Mouse (Mus musculus) limb, embryonic 15.5 days (tissue): ENCODE measurements around the gene Grhpr. TPM values are rescaled to one million over a fixed set of nuclear protein-coding genes. Genes with fewer than 3 reads are reported as not detected.
A peak's percentile ranks its signal among the peaks of the same experiment; 100 is the strongest.
"Not testable (repeated sequence)": the region's sequence is repeated elsewhere in the genome, so short reads cannot be mapped to it uniquely, and the experiment has no call there.

Experiments
- ATAC-seq: fragments of 200-750 bp; cut with Nextera tagmentation; 2 replicates; pipeline ENCODE4 v1.8.0; 2017; ENCODE audit warnings: low read depth, moderate TSS enrichment; ENCODE audit not compliant: insufficient number of reproducible peaks, low FRiP score, low TSS enrichment
- H3K27ac ChIP-seq: fragments of 300-500 bp; sonication (generic); 2 replicates; pipeline ENCODE4 v1.5.1; 2015; ENCODE audit warnings: moderate library complexity, mild to moderate bottlenecking, inconsistent platforms
- H3K27me3 ChIP-seq: fragments of 300-500 bp; sonication (generic); 2 replicates; pipeline ENCODE4 v1.6.1; 2015; ENCODE audit warnings: inconsistent platforms
- H3K36me3 ChIP-seq: fragments of 300-500 bp; sonication (generic); 2 replicates; pipeline ENCODE4 v1.6.1; 2015; ENCODE audit warnings: inconsistent platforms
- H3K4me1 ChIP-seq: fragments of 300-500 bp; sonication (generic); 2 replicates; pipeline ENCODE4 v1.6.1; 2015; ENCODE audit warnings: inconsistent platforms
- H3K4me2 ChIP-seq: fragments of 300-500 bp; sonication (generic); 2 replicates; pipeline ENCODE4 v1.6.1; 2015; ENCODE audit warnings: mild to moderate bottlenecking, inconsistent platforms
- H3K4me3 ChIP-seq: fragments of 300-500 bp; sonication (generic); 2 replicates; pipeline ENCODE4 v1.5.1; 2015; ENCODE audit warnings: mild to moderate bottlenecking, inconsistent platforms
- H3K9ac ChIP-seq: fragments of 300-500 bp; sonication (generic); 2 replicates; pipeline ENCODE4 v1.6.1; 2015; ENCODE audit warnings: inconsistent platforms
- H3K9me3 ChIP-seq: fragments of 300-500 bp; sonication (generic); 2 replicates; pipeline ENCODE4 v1.6.1; 2016; ENCODE audit warnings: inconsistent platforms
- WGBS: fragments of 180-500 bp; shearing (Covaris S2); methylation state at CpG from one replicate; pipeline ENCODE4 v1.1.7; 2015; 5-methylcytosine and 5-hydroxymethylcytosine counted together
- polyA plus RNA-seq: library from polyadenylated mRNA; unstranded; fragments of >200 nt; fragmentation: Nextera tagmentation; extraction: Ambion mirVana; gene quantifications from 2 replicates; pipeline ENCODE4 v1.2.1, GENCODE M21; 2015

Gene Grhpr
- polyA plus RNA-seq, 1 experiment from 2014 or later = 62.2 TPM

DNA sequence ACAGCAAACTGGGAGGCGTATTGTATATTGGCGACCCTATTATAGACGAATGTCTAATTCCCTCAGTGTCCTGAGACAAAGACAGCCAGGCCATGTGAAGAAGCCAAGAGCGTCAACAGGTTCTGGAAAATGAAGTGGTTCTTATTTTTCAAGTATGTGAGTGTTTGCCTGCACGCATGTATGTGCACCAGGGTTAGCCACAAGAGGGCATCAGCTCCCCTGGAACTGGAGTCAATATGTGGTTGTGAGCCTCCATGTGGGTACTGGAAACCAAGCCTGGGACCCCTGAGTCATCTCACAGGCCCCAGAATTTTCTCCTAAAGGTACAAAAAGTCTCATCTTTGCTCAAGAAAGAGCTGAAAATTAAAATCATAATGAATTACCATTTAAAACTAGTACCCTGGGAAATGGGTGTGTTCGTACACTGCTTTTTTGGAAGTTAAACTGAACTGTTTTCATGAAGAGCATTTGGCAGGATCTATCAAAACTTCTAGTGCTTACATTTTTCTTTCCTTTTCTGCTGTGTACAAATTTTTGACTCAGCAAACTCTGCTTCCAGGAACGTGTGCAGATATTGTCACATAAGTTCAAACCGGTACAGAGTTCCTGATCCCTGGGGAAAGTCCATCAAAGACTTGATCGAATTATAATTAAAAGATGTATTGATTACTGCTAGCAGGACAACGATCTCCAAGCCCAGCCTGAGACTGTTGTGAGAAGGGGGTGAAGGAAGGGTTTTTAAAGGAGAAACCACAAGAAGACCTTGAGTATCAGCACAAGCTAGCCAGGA, 4.1 kb upstream of the Grhpr start:
- H3K27ac ChIP-seq = no peak overlapping the region
- no peaks in the 10 kb centered on the region for H3K36me3 ChIP-seq
- no peak overlapping the region for H3K4me3 ChIP-seq
- no peak overlapping the region for H3K4me2 ChIP-seq
- H3K4me1 ChIP-seq = peaks cover 22% of the 10 kb centered on the region
- H3K9ac ChIP-seq = no peak overlapping the region
- no peak for ATAC-seq
- H3K27me3 ChIP-seq = no peaks in the 10 kb centered on the region
- H3K9me3 ChIP-seq = no peaks in the 10 kb centered on the region
- WGBS = 87% methylated on average over 10 of the region's 10 CpGs

- no peaks in the 10 kb centered on the region for H3K9me3 ChIP-seq
- ATAC-seq = no peak
- no peak overlapping the region for H3K4me3 ChIP-seq
- no peak overlapping the region for H3K27ac ChIP-seq
- H3K36me3 ChIP-seq = no peaks in the 10 kb centered on the region
- H3K4me1 ChIP-seq = peaks cover 32% of the 10 kb centered on the region
- H3K4me2 ChIP-seq = no peak overlapping the region
- H3K27me3 ChIP-seq = no peaks in the 10 kb centered on the region
- 71% methylated on average over 5 of the region's 5 CpGs for WGBS
- no peak overlapping the region for H3K9ac ChIP-seq
These were observed 3.0 kb upstream of the Grhpr start for GRCm38 (mm10) chr4:44978175-44978574.

DNA sequence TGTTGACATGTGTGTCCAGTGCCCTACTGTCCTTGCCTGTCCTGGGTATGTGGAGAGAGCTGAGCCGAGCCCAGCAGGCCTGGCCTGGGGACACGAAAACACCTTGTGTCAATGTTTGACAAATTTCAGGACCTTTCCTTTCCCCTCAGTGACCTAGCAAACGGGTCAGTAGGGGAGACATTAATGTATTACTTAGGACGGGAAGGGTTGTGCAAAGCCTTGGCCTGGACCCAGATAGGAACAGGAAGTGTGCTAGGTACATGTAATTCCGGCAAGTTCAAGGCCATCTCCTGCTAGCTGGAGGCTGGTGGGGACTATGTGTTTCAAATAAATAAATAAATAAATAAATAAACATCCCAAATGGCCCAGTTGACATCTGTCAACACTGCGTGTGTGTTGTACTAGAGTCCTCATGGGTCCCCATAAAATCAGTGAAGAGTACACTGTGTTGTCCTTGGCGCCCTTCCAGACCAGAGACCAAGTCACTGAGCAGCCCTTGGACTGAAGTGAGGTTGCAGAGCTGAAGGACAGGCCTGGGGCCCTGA, 1.3 kb upstream of the Grhpr start:
- H3K9me3 ChIP-seq = no peaks in the 10 kb centered on the region
- H3K9ac ChIP-seq = no peak overlapping the region
- 63% methylated on average over 7 of the region's 7 CpGs for WGBS
- H3K27ac ChIP-seq = no peak overlapping the region
- no peak overlapping the region for H3K4me3 ChIP-seq
- H3K4me2 ChIP-seq = no peak overlapping the region
- ATAC-seq = no peak
- peaks cover 12% of the 10 kb centered on the region; the same call in 1 of the 2 replicates for H3K36me3 ChIP-seq
- H3K27me3 ChIP-seq = no peaks in the 10 kb centered on the region
- peaks cover 29% of the 10 kb centered on the region for H3K4me1 ChIP-seq

DNA sequence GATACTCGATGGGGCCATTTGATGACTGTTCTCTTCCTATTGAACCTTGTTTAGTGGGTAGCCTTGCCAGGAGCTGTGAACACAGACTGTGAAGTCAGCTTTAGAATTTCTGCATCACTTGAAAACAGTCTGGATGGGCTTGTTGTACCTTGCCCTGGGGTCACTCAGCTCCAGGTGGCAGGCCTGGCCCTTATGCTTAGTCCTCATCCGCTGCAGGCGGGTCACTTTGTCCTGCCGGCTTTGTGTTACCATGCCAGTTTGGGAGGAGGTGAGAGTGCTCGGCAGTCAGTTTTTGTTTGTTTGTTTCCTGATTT, 736 bp downstream of the Grhpr start:
- Histone ChIP-seq H3K36me3 (peaks cover 26% of the 10 kb centered on the region; the same call in 1 of the 2 replicates), H3K4me3 (peak overlapping the region; percentile 78), H3K27me3 (no peaks in the 10 kb centered on the region), H3K4me2 (peak overlapping the region; percentile 83), H3K27ac (peak overlapping the region; percentile 87), H3K9ac (peak overlapping the region; percentile 63; the same call in 1 of the 2 replicates), H3K4me1 (peaks cover 29% of the 10 kb centered on the region), H3K9me3 (no peaks in the 10 kb centered on the region)
- ATAC-seq = no peak
- 19% methylated on average over 5 of the region's 5 CpGs for WGBS

GRCm38 (mm10) chr4:44982440-44983130, 1.4 kb downstream of the Grhpr start:
- H3K36me3 ChIP-seq = peaks cover 33% of the 10 kb centered on the region; the same call in 1 of the 2 replicates
- H3K4me1 ChIP-seq = peaks cover 29% of the 10 kb centered on the region
- no peak for ATAC-seq
- no peaks in the 10 kb centered on the region for H3K27me3 ChIP-seq
- 71% methylated on average over 11 of the region's 11 CpGs for WGBS
- no peak overlapping the region for H3K27ac ChIP-seq
- H3K4me3 ChIP-seq = peak overlapping the region; percentile 78; the same call in 1 of the 2 replicates
- H3K9ac ChIP-seq = no peak overlapping the region
- H3K4me2 ChIP-seq = peak overlapping the region; percentile 83
- H3K9me3 ChIP-seq = no peaks in the 10 kb centered on the region

GRCm38 (mm10) chr4:44983131-44983740, 2.0 kb downstream of the Grhpr start:
- no peak overlapping the region for H3K27ac ChIP-seq
- H3K36me3 ChIP-seq = peaks cover 37% of the 10 kb centered on the region
- H3K9ac ChIP-seq = no peak overlapping the region
- H3K4me3 ChIP-seq = no peak overlapping the region
- no peaks in the 10 kb centered on the region for H3K27me3 ChIP-seq
- WGBS = 83% methylated on average over 10 of the region's 10 CpGs
- ATAC-seq = no peak
- no peaks in the 10 kb centered on the region for H3K9me3 ChIP-seq
- no peak overlapping the region for H3K4me2 ChIP-seq
- H3K4me1 ChIP-seq = peaks cover 29% of the 10 kb centered on the region

GRCm38 (mm10) chr4:44990560-44990959, 9.4 kb downstream of the Grhpr start:
- no peak overlapping the region for H3K9ac ChIP-seq

DNA sequence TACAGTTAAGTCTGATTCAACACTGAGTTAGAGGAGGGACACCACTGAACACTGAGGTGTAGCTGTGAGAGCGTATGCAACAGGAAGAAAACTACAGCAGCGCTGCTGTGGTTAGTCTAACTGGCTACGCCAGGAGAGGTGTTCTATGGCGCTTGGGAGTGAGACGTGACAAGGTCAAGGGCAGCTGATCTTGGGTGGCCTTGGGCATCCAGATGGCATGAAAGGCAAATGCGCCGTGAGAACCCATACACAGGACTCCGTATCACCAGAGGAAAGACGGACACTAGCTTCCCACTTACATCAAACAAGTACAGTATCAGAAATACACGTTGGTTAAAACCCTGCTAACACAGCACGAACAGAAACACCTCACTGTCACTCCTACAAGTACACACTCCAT, 11.1 kb downstream of the Grhpr start:
- 88% methylated on average over 11 of the region's 11 CpGs for WGBS
- H3K36me3 ChIP-seq = peaks cover 65% of the 10 kb centered on the region

More at GRCm38 (mm10) chr4:44990560-44990959, 9.4 kb downstream of the Grhpr start:
- Histone ChIP-seq H3K4me2 (no peak overlapping the region), H3K36me3 (peaks cover 77% of the 10 kb centered on the region), H3K27ac (no peak overlapping the region), H3K9me3 (no peaks in the 10 kb centered on the region), H3K27me3 (no peaks in the 10 kb centered on the region), H3K4me1 (no peaks in the 10 kb centered on the region), H3K4me3 (no peak overlapping the region)
- ATAC-seq = no peak
- WGBS = 82% methylated on average over 5 of the region's 5 CpGs

GRCm38 (mm10) chr4:44993179-44993578, 12.0 kb downstream of the Grhpr start:
- not testable (repeated sequence) for H3K9me3 ChIP-seq, H3K9ac ChIP-seq, H3K4me2 ChIP-seq, H3K27ac ChIP-seq, H3K4me1 ChIP-seq, H3K27me3 ChIP-seq, H3K4me3 ChIP-seq, ATAC-seq
- peaks cover 59% of the 10 kb centered on the region for H3K36me3 ChIP-seq
- 84% methylated on average over 14 of the region's 14 CpGs for WGBS

More for the DNA sequence above, 11.1 kb downstream of the Grhpr start:
- not testable (repeated sequence) for H3K27ac ChIP-seq, H3K4me1 ChIP-seq, H3K4me3 ChIP-seq, H3K9me3 ChIP-seq, H3K4me2 ChIP-seq, H3K9ac ChIP-seq, ATAC-seq, H3K27me3 ChIP-seq

DNA sequence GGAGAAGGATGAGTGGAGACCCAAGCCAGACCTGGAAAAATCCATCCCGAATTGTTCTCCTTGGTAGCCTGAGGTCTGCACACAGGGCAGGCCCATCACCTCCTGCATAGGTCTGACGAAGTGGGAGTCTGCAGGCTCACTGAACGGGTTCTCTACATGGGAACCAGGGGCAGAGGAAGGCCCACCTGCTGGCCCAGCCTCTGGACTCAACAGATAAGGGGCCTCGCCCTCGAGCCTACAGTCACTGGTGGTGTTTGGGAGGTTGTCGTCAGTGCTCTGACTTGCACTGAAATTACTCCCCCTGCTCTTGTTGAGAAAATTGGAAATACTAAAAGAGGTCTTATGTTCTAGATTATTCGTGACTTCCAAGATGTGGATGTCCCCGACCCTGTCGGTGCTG, 12.7 kb downstream of the Grhpr start:
- no peak overlapping the region for H3K4me3 ChIP-seq
- no peak overlapping the region for H3K4me2 ChIP-seq
- H3K9ac ChIP-seq = no peak overlapping the region
- WGBS = 90% methylated on average over 9 of the region's 9 CpGs
- no peaks in the 10 kb centered on the region for H3K27me3 ChIP-seq
- H3K27ac ChIP-seq = no peak overlapping the region
- no peaks in the 10 kb centered on the region for H3K9me3 ChIP-seq
- no peak for ATAC-seq
- H3K4me1 ChIP-seq = no peaks in the 10 kb centered on the region
- peaks cover 53% of the 10 kb centered on the region for H3K36me3 ChIP-seq

DNA sequence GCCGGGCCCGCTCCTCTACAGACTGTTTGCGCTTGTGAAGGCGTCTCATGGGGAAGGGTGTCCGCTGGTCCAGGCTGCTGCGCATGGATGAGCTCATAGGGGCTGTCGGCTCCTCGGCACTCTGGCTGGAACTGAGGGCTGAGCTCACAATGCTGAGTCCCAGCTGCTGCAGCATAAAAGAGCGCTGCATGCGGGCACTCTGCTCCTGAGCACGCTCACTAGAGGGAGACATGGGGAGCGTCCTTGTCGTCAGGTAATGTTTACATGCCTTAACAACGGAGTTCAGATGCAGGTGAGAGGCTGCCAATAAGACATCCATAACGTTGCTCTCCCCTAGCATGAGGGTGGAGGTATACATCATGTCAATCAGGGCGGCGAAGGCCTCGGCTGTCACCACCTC, 13.6 kb downstream of the Grhpr start:
- H3K27me3 ChIP-seq = no peaks in the 10 kb centered on the region
- H3K9me3 ChIP-seq = no peaks in the 10 kb centered on the region
- no peak overlapping the region for H3K9ac ChIP-seq
- no peak overlapping the region for H3K4me3 ChIP-seq
- no peak for ATAC-seq
- no peaks in the 10 kb centered on the region for H3K4me1 ChIP-seq
- H3K36me3 ChIP-seq = peaks cover 44% of the 10 kb centered on the region
- no peak overlapping the region for H3K4me2 ChIP-seq
- 87% methylated on average over 18 of the region's 18 CpGs for WGBS
- H3K27ac ChIP-seq = no peak overlapping the region

- Histone ChIP-seq H3K27me3 (no peaks in the 10 kb centered on the region), H3K36me3 (peaks cover 17% of the 10 kb centered on the region), H3K9me3 (no peaks in the 10 kb centered on the region), H3K27ac (no peak overlapping the region), H3K4me3 (no peak overlapping the region), H3K9ac (no peak overlapping the region), H3K4me1 (no peaks in the 10 kb centered on the region), H3K4me2 (no peak overlapping the region)
- ATAC-seq = no peak
- WGBS = 72% methylated on average over 3 of the region's 3 CpGs
These were observed 16.9 kb downstream of the Grhpr start for GRCm38 (mm10) chr4:44998071-44998470.
